Mouse (Mus musculus): ENCODE results near the gene Fat1.

Gene Fat1

GRCm38 (mm10) chr8:44934850-44935497 lies at the start of gene Fat1:
Gene Fat1 (plus strand): TSS chr8:44935447.
- in situ Hi-C loops (cut with MboI, MseI), result no loop called here

DNA sequence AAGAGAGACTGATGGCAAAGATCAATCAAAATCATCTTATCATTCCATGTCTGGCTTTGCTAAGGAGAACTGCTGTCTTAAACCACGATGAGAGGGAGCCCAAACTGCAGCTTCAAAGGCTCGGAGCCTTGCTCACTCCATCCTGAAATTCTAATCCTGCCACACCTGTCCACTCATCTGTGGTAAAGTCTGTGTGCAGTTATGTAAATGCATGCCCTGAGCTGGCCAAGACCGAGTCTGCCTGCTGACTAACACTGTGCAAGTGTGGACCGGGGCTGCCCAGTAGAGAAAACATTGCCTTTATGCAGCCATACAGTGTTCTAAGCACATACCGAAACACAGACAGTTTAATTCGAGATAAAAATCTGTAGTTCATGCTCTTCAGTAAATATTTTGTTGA lies 40.6 kb upstream of the Fat1 start:
- in situ Hi-C loops (cut with MboI, MseI), result no loop called here

- in situ Hi-C loops (cut with MboI, MseI), result no loop called here
Measured at GRCm38 (mm10) chr8:44899575-44899991, 35.7 kb upstream of the Fat1 start.

- in situ Hi-C loops (cut with MboI, MseI), result no loop called here
Measured at GRCm38 (mm10) chr8:44911126-44911903, 23.9 kb upstream of the Fat1 start.

DNA sequence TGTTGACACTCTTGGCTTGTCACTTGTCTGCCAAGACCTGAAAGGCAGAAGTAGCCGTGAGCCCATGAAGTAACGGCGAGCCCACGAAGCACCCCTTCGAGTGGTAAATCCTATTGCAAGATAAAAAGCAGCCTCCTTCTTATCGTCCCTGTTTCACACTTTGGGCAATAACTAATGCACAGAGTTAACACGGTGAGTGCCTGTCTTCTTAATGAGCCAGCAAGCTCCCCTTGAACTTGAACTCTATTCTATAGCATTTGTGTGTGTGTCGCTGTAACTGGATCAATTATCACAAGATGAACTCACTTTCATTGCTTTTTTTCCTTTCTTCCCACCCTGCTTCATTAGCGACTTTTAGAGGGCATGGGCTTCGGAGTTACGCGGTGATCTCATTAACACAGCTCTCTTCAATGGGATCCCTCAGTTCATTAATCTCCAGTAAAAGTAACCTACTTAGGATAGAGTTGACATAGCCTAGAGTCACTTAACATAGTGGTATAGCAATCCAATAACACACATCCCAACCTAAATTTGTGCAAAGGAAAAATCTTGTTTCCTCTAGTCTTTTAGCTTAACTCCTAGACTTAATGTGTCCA lies 15.7 kb upstream of the Fat1 start:
- in situ Hi-C loops (cut with MboI, MseI), result no loop called here

- in situ Hi-C loops (cut with MboI, MseI), result no loop called here
Measured at GRCm38 (mm10) chr8:44920379-44921032, 14.7 kb upstream of the Fat1 start.

- in situ Hi-C loops (cut with MboI, MseI), result no loop called here
Measured at GRCm38 (mm10) chr8:44924995-44925394, 10.3 kb upstream of the Fat1 start.

GRCm38 (mm10) chr8:44930058-44930457 lies 5.2 kb upstream of the Fat1 start:
- in situ Hi-C loops (cut with MboI, MseI), result no loop called here

DNA sequence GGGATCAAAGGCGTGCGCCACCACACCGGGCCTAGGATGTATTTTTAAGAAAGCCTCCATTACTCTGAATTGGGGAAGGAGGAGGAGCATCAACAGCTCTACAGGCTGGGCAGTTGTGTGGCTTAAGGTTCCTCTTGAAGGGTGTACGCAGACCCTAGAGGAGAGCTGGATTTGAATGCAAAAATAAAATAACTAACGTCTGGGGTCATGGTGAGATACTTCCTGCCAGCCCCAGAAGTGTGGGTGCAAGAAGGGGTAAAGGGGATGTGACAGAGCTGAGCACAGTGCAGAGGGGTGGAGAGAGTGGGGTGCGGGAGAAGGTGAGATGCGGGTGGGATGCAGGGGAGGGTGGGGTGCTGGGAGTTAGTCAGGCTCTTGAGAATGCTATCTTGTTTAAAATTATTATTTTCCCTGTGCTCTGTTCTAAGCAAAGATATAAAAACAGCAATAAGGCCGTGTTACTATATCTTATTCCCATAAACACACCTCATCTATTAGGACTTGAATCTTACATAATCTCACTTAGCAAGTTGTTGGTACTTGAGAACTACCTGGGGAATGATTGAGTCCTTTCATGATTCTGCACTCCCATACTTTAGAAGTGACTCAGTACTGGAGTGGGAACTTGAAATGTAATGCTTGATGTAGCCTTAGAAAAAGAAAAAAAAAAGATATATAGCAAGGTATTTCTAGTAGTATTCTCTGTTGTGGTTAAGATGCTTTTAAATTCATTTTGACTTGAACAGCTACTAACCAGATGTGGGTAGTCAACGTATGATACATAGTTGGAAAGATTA lies 2.5 kb upstream of the Fat1 start:
- in situ Hi-C loops (cut with MboI, MseI), result no loop called here

GRCm38 (mm10) chr8:44933478-44933877 lies 1.8 kb upstream of the Fat1 start:
- in situ Hi-C loops (cut with MboI, MseI), result no loop called here

DNA sequence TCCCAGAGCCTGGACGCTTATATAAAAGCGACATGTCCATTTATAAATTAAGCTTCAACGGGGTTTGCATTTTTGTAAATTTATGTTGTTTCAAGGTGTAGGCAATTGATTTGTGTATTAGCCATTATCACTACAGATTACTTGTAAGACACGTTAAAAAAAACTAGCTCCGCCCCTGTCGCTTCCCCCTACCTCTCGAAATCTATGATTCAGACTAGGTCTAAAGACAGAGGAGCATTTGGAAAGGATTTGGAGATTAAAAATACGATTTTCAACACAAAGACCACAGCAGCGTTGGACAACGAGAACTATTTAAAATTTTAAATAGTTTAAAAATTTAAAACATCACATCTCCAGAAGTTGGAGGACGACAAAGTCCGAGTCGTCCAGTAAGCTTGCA lies 831 bp upstream of the Fat1 start:
- in situ Hi-C loops (cut with MboI, MseI), result no loop called here

DNA sequence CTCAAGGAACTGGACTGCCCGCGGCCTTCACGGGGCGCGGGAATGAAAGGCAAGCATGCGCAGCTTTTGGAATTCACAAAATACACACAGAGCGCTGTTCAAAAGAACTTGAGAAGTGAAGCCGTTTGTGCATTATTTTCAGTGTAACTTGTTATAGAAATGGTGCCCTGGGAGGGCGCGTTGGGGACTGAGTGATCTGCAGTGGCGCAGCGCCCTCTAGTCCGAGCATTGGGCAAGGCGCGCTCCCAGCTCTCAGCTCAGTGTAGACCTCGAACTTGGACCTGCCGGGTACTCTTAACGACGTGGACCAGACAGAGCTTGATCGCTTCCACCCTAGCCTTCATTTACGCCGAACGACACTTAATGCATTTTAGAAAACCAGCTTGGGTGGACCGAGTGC lies 494 bp downstream of the Fat1 start:
- in situ Hi-C loops (cut with MboI, MseI), result no loop called here

- in situ Hi-C loops (cut with MboI, MseI), result no loop called here
Measured at GRCm38 (mm10) chr8:44936481-44936961, 1.3 kb downstream of the Fat1 start.

GRCm38 (mm10) chr8:44937141-44937825 lies 2.0 kb downstream of the Fat1 start:
- in situ Hi-C loops (cut with MboI, MseI), result no loop called here

- in situ Hi-C loops (cut with MboI, MseI), result no loop called here
Measured at GRCm38 (mm10) chr8:44937905-44938642, 2.8 kb downstream of the Fat1 start.

DNA sequence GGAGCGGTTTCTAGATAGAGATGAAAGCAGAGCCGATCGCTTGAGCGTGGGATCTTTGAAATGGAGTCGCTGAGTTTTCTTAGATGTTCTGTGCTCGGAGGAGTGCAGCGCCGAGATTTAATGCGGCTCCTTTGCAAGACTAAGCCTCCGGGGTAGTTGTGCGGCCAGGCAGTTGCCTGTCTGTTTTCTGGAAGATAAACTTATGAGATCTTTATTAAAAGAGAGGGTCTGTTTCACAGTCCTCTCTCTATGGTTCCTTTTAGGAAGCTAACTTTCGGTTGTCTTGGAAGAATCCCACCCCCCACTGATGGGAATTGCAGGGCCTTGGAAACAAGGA lies 3.4 kb downstream of the Fat1 start:
- in situ Hi-C loops (cut with MboI, MseI), result no loop called here

GRCm38 (mm10) chr8:44945577-44945976 lies 10.3 kb downstream of the Fat1 start:
- in situ Hi-C loops (cut with MboI, MseI), result no loop called here

DNA sequence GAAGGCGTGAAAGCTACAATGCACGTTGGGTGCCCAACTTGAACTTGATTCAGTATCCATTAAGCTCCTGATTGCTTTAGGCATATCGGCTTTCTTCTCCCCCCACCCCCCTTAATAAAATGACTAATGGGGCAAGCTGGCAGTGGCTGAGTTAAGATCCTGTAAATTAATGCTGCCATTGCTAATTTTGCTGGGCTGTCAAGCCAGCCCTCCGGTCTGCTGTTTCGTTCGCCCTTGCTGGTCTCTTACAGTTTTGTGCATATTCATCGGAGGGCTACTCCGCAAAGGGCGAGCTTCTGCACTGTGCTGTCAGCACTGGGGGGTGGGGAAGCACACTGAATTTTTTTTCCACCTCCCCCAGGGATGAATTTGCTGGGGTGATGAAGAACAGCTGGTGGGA lies 13.3 kb downstream of the Fat1 start:
- in situ Hi-C loops (cut with MboI, MseI), result no loop called here

GRCm38 (mm10) chr8:44960455-44960854 lies 25.2 kb downstream of the Fat1 start:
- in situ Hi-C loops (cut with MboI, MseI), result no loop called here

DNA sequence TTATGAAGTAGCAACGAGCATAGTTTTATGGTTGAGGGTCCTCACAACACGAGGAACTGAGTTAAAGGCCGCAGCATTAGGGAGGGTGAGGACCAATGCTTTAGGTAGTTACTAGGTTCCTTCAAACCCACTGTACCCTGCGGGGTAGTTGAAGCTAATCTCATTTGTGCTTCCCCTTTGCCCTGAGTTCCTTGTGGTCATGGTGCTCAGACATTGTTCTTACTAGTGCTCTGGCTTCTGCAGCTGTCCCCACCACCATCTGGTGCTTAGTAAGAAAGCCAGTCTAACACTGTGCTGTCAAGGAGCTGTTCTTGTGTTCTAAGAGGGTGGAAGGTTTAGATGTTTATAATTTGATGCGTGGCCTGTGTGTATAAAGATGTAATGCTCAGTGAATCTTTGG lies 25.7 kb downstream of the Fat1 start:
- in situ Hi-C loops (cut with MboI, MseI), result no loop called here
